Comparison of ENCODE assay signal across 8 mouse cellular contexts in genomic region chr11:104685548-104685947, GRCm38 (mm10). TPM values are rescaled to one million over a fixed set of nuclear protein-coding genes. Genes with fewer than 3 reads are reported as not detected.
DNase-seq lines count a peak whose midpoint lies in the region; ATAC-seq and TF ChIP-seq lines count a peak whose summit lies in the region.

Gm11639 (plus strand) TSS chr11:104685707.

- peaks cover 8% of the 10 kb centered on the region for H3K27me3 ChIP-seq in E14TG2a.4 (ENCODE audit: insufficient read depth, low read length)
- no peaks in the 10 kb centered on the region for H3K27me3 ChIP-seq in forebrain, postnatal 0 days (ENCODE audit: insufficient read depth, low read length)
- no peaks in the 10 kb centered on the region for H3K27me3 ChIP-seq in liver, embryonic 11.5 days (replicated peaks; ENCODE audit: control insufficient read depth, insufficient read depth, low read length)
- H3K27me3 ChIP-seq in neural tube, embryonic 14.5 days (ENCODE audit: control insufficient read depth, insufficient read depth, low read length): no peaks in the 10 kb centered on the region

- H3K36me3 ChIP-seq in E14TG2a.4 (ENCODE audit: insufficient read depth, low read length): no peaks in the 10 kb centered on the region
- H3K36me3 ChIP-seq in forebrain, postnatal 0 days (ENCODE audit: insufficient read depth): no peaks in the 10 kb centered on the region
- no peaks in the 10 kb centered on the region for H3K36me3 ChIP-seq in liver, embryonic 11.5 days (ENCODE audit: control insufficient read depth, insufficient read depth, low read length)
- no peaks in the 10 kb centered on the region for H3K36me3 ChIP-seq in neural tube, embryonic 14.5 days (ENCODE audit: control insufficient read depth, insufficient read depth, low read length)

- 25% methylated on average over 23 of the region's 23 CpGs for WGBS in forebrain, postnatal 0 days
- 24% methylated on average over 23 of the region's 23 CpGs for WGBS in liver, embryonic 11.5 days
- 34% methylated on average over 23 of the region's 23 CpGs for WGBS in neural tube, embryonic 14.5 days

- no peak within 1 kb of the TSS for H3K9ac ChIP-seq in forebrain, postnatal 0 days
- H3K9ac ChIP-seq in liver, embryonic 11.5 days (ENCODE audit: low read depth, low read length): no peak within 1 kb of the TSS
- no peak within 1 kb of the TSS for H3K9ac ChIP-seq in neural tube, embryonic 14.5 days (replicated peaks; ENCODE audit: low read depth, low read length)

- 0 out of 2 replicates have a peak within 1 kb of the TSS, but pooled peaks have one; percentile 9 for H3K4me2 ChIP-seq in forebrain, postnatal 0 days (ENCODE audit: low read depth)
- H3K4me2 ChIP-seq in liver, embryonic 11.5 days: peak within 1 kb of the TSS; percentile 52
- 0 out of 2 replicates have a peak within 1 kb of the TSS, but pooled peaks have one; percentile 2 for H3K4me2 ChIP-seq in neural tube, embryonic 14.5 days (ENCODE audit: low read depth, low read length)

- peak within 1 kb of the TSS; percentile 66 for H3K4me3 ChIP-seq in E14TG2a.4 (replicated peaks; ENCODE audit: low read length)
- H3K4me3 ChIP-seq in forebrain, postnatal 0 days (ENCODE audit: low read depth, low read length): no peak within 1 kb of the TSS
- H3K4me3 ChIP-seq in liver, embryonic 11.5 days (ENCODE audit: low read depth, low read length): no peak within 1 kb of the TSS; the same call in 1 of the 2 replicates
- H3K4me3 ChIP-seq in neural tube, embryonic 14.5 days (ENCODE audit: low read depth, low read length): no peak within 1 kb of the TSS

- DNase-seq in R1 (ENCODE audit: low read depth, low spot score): peak; percentile 81
- DNase-seq in forebrain, postnatal 0 days: no peak
- DNase-seq in liver, embryonic 11.5 days (ENCODE audit: low spot score): no peak
- no peak for DNase-seq in layer of hippocampus, postnatal 10 days (ENCODE audit: low spot score in 2 of 2)
- no peak for DNase-seq in cerebellum, adult 9-11 months

- H3K9me3 ChIP-seq in E14TG2a.4 (ENCODE audit: low read length): no peaks in the 10 kb centered on the region
- H3K9me3 ChIP-seq in forebrain, postnatal 0 days (ENCODE audit: low read length): no peaks in the 10 kb centered on the region
- H3K9me3 ChIP-seq in liver, embryonic 11.5 days (ENCODE audit: control insufficient read depth, low read length): no peaks in the 10 kb centered on the region
- H3K9me3 ChIP-seq in neural tube, embryonic 14.5 days (ENCODE audit: control insufficient read depth, low read length): no peaks in the 10 kb centered on the region

- no peak for ATAC-seq in forebrain, postnatal 0 days
- ATAC-seq in liver, embryonic 11.5 days (replicated peaks; ENCODE audit: low FRiP score): peak; percentile 61
- ATAC-seq in neural tube, embryonic 14.5 days (ENCODE audit: low read depth): no peak
- ATAC-seq in granulocyte monocyte progenitor cell, adult 5-6 weeks (replicated peaks; ENCODE audit: poor library complexity, severe bottlenecking): no peak

- TF ChIP-seq CTCF in E14TG2a.4 (conservative IDR thresholded peaks at IDR 0.05; ENCODE audit: low read length): no peak
- TF ChIP-seq CTCF in forebrain, postnatal 0 days (IDR thresholded peaks at IDR 0.05; ENCODE audit: low read depth): no peak

- H3K27ac ChIP-seq in forebrain, postnatal 0 days (ENCODE audit: low read depth, low read length): no peak within 1 kb of the TSS
- no peak within 1 kb of the TSS for H3K27ac ChIP-seq in liver, embryonic 11.5 days (ENCODE audit: low read depth, low read length)
- no peak within 1 kb of the TSS for H3K27ac ChIP-seq in neural tube, embryonic 14.5 days (ENCODE audit: low read depth, low read length)

- peaks cover 8% of the 10 kb centered on the region for H3K4me1 ChIP-seq in E14TG2a.4 (replicated peaks; ENCODE audit: low read depth, low read length)
- H3K4me1 ChIP-seq in forebrain, postnatal 0 days (ENCODE audit: insufficient read depth): no peaks in the 10 kb centered on the region
- H3K4me1 ChIP-seq in liver, embryonic 11.5 days (replicated peaks; ENCODE audit: control insufficient read depth, insufficient read depth, low read length): no peaks in the 10 kb centered on the region
- no peaks in the 10 kb centered on the region for H3K4me1 ChIP-seq in neural tube, embryonic 14.5 days (ENCODE audit: control insufficient read depth, insufficient read depth, low read length)

RNA-seq across cellular contexts. Expression of gene Gm11639, which starts in this region (rescaled TPM):
- total RNA-seq in forebrain, postnatal 0 days (2014; rRNA removed): under 0.01 and 0.05 TPM in 2 replicates
- 0.17 TPM in 1 of 2 replicates, not detected in the other for polyA plus RNA-seq in forebrain, postnatal 0 days (2015; fragmentation: Nextera tagmentation; extraction: Ambion mirVana)
- polyA plus RNA-seq in liver, embryonic 11.5 days (2014; fragmentation: Nextera tagmentation; extraction: Ambion mirVana): 0.04 and 0.05 TPM in 2 replicates
- polyA plus RNA-seq in neural tube, embryonic 14.5 days (2014; fragmentation: Nextera tagmentation; extraction: Ambion mirVana): 0.80 and 0.87 TPM in 2 replicates
- total RNA-seq in layer of hippocampus, postnatal 10 days (2021): under 1 TPM; 0.58 to 0.82 TPM
- total RNA-seq in granulocyte monocyte progenitor cell, adult 5-6 weeks (2014; fragmentation: Nextera tagmentation): not detected in 2 replicates
- total RNA-seq in granulocyte monocyte progenitor cell, adult 5-6 weeks (2017): 0.13 TPM in 1 of 2 replicates, not detected in the other

Comparison
In these comparisons a context has a peak if more than half of its experiments do, and no peak if none do; other contexts are left out.
1. Peak in ATAC-seq and H3K4me2 ChIP-seq in liver, embryonic 11.5 days; RNA of the gene not detected or under 1 TPM.
2. H3K4me2 ChIP-seq: peak in every context shown above with its lines; median percentile 52 in liver, embryonic 11.5 days; 9 in forebrain, postnatal 0 days; 2 in neural tube, embryonic 14.5 days.